9 mouse cellular contexts compared by ENCODE assay signal in genomic region chr10:18391608-18392007, GRCm38 (mm10).
A peak's percentile ranks its signal among the peaks of the same experiment; 100 is the strongest.
DNase-seq lines count a peak whose midpoint lies in the region; ATAC-seq and TF ChIP-seq lines count a peak whose summit lies in the region.
"Had no signal": no experiment of that assay in that cellular context is flagged by ENCODE, and none has a peak within 500 bp of the region (broad histone marks: within the 10 kb centered on the region; RNA-seq: fewer than 3 reads in every experiment).

No protein-coding gene starts in this region.

- H3K4me3 ChIP-seq in myocyte, result no peak overlapping the region
- H3K4me3 ChIP-seq: limb, embryonic 12.5 days had no signal

- no peak overlapping the region for H3ac ChIP-seq in myocyte (ENCODE audit: control insufficient read depth, insufficient read length)

- peak; percentile 30 for DNase-seq in left cerebral cortex, adult 11 months (ENCODE audit: low spot score)
- no peak for DNase-seq in left cerebral cortex, adult 8-10 months (ENCODE audit: low spot score in 2 of 2)
- peak; percentile 66 for DNase-seq in R1 (ENCODE audit: low read depth, low spot score)
- peak; percentile 70 to 81 for DNase-seq in cerebellum, postnatal 25 days
- peak; percentile 76 for DNase-seq in layer of hippocampus, adult 11-12 months (ENCODE audit: low spot score)
- no peak for DNase-seq in urinary bladder, postnatal 25 days (ENCODE audit: low spot score)

- H3K27me3 ChIP-seq in myocyte (ENCODE audit: control insufficient read depth, insufficient read depth, insufficient read length), result no peaks in the 10 kb centered on the region
- H3K27me3 ChIP-seq: limb, embryonic 12.5 days had no signal

- H3K79me2 ChIP-seq in myocyte (ENCODE audit: control insufficient read depth, insufficient read depth), result no peaks in the 10 kb centered on the region

- H3K36me3 ChIP-seq in myocyte (ENCODE audit: control insufficient read depth, insufficient read depth), result no peaks in the 10 kb centered on the region
- H3K36me3 ChIP-seq: limb, embryonic 12.5 days had no signal

- peak overlapping the region; percentile 54 for H3K4me2 ChIP-seq in myocyte (ENCODE audit: low read depth)
- H3K4me2 ChIP-seq: limb, embryonic 12.5 days had no signal

- ATAC-seq in monocyte, adult 5-6 weeks (replicated peaks; ENCODE audit: insufficient number of reproducible peaks, low FRiP score, low TSS enrichment, poor library complexity, severe bottlenecking), result no peak

- TF ChIP-seq POLR2A in myocyte (IDR thresholded peaks at IDR 0.05; ENCODE audit: insufficient read length, low read depth), result no peak

TF ChIP-seq in myocyte, 11 proteins besides CTCF, POLR2A, EP300 and RAD21:
- TF ChIP-seq E2F4 (IDR thresholded peaks at IDR 0.05; ENCODE audit: insufficient read depth) (no peak), CEBPB (IDR thresholded peaks at IDR 0.05; ENCODE audit: insufficient read depth, poor library complexity, severe bottlenecking) (peak; percentile 69)

Comparison
In these comparisons a context has a peak if more than half of its experiments do, and no peak if none do; other contexts are left out.
1. DNase-seq: peak in left cerebral cortex, adult 11 months (single experiment), R1 (single experiment), cerebellum, postnatal 25 days (2 of 2) and layer of hippocampus, adult 11-12 months (single experiment); none in left cerebral cortex, adult 8-10 months (0 of 2) and urinary bladder, postnatal 25 days (single experiment).